Mouse (Mus musculus): Measurements from ENCODE around the gene Scgb1a1. TPM values are rescaled to one million over a fixed set of nuclear protein-coding genes. Genes with fewer than 3 reads are reported as not detected.

Scgb1a1 gene
- polyA plus RNA-seq, 1 experiment = not detected

DNA sequence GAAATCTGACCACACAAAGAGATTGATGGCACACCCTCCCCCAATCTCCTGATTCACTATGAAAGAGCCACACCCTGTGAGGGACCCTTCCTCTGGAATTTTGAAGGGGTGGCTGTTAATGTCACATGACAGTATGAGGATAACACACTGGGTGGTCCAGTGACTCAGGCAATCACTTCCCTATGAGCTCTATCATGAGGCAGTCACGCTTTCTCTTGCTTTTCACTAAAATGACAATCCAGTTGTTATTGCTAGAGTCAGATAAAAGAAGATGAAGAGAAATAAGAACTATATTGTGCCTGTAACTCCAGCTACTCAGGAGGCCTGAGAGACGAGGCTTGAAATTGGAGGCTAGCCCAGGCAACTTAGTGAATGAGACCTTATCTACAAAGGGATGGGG is 12.2 kb downstream of the Scgb1a1 start:
- DNase-seq (ENCODE audit: low read depth) = no peak
- no peak for TF ChIP-seq POLR2A (IDR thresholded peaks at IDR 0.05; ENCODE audit: borderline replicate concordance, extremely low read depth, insufficient read depth, insufficient read length, poor library complexity, severe bottlenecking)
- no peak for TF ChIP-seq CTCF (IDR thresholded peaks at IDR 0.05; ENCODE audit: borderline replicate concordance, extremely low read depth, insufficient read depth, insufficient read length)

GRCm38 (mm10) chr19:9074424-9074823 is 13.3 kb downstream of the Scgb1a1 start:
- no peak for TF ChIP-seq POLR2A (IDR thresholded peaks at IDR 0.05; ENCODE audit: borderline replicate concordance, extremely low read depth, insufficient read depth, insufficient read length, poor library complexity, severe bottlenecking)
- no peak for TF ChIP-seq CTCF (IDR thresholded peaks at IDR 0.05; ENCODE audit: borderline replicate concordance, extremely low read depth, insufficient read depth, insufficient read length)
- DNase-seq (ENCODE audit: low read depth) = no peak

DNA sequence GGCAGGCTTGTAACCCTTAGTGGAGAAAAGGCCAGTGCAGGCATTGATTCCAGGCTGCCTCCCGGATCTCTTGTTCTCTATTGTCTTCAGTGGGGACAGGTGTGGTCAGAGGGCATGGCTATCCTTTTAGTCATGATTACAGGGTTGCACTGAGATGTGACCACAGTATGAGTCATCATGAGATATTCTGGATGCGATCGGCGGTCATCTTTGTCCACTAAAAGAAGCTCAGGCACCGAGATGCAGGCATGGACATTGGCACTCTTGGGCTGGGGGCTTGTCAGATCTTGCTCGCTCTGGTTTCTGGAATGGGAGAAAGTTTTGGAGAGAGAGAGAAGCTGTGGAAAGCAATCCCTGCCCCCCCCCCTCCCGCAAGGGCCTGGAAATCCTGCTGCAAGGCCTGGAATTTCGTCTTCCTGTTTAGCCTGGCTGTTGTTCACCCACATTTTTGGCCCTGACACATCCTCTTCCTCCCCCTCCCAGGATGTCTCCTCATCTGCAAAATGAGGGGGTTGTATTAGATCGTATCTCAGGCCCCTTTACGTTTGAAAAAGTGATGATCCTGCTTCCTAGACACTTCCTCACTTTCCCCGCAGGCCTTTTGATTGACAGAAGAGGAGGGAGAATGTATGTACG is 13.9 kb downstream of the Scgb1a1 start:
- TF ChIP-seq CTCF (IDR thresholded peaks at IDR 0.05; ENCODE audit: borderline replicate concordance, extremely low read depth, insufficient read depth, insufficient read length) (no peak), POLR2A (IDR thresholded peaks at IDR 0.05; ENCODE audit: borderline replicate concordance, extremely low read depth, insufficient read depth, insufficient read length, poor library complexity, severe bottlenecking) (no peak)
- DNase-seq (ENCODE audit: low read depth) = no peak

DNA sequence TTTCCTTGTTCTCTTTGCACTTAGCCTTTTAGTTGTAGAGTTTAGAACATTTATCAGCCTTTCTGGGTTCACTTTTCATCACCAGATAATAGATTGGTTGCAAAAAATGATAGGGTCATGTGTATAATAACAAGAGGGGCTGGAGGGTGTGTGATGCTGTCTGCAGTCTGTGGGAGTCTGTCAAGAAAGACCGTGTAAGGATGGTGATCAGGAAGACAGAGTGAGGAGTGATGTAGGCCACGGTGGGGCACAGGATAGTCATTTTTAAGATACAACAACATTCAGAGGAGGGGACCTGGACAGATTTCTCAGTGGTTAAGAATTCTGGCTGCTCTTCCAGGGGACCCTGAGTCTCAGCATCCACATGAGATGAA is 15.6 kb downstream of the Scgb1a1 start:
- no peak for DNase-seq (ENCODE audit: low read depth)
- TF ChIP-seq CTCF (IDR thresholded peaks at IDR 0.05; ENCODE audit: borderline replicate concordance, extremely low read depth, insufficient read depth, insufficient read length) (no peak), POLR2A (IDR thresholded peaks at IDR 0.05; ENCODE audit: borderline replicate concordance, extremely low read depth, insufficient read depth, insufficient read length, poor library complexity, severe bottlenecking) (no peak)

DNA sequence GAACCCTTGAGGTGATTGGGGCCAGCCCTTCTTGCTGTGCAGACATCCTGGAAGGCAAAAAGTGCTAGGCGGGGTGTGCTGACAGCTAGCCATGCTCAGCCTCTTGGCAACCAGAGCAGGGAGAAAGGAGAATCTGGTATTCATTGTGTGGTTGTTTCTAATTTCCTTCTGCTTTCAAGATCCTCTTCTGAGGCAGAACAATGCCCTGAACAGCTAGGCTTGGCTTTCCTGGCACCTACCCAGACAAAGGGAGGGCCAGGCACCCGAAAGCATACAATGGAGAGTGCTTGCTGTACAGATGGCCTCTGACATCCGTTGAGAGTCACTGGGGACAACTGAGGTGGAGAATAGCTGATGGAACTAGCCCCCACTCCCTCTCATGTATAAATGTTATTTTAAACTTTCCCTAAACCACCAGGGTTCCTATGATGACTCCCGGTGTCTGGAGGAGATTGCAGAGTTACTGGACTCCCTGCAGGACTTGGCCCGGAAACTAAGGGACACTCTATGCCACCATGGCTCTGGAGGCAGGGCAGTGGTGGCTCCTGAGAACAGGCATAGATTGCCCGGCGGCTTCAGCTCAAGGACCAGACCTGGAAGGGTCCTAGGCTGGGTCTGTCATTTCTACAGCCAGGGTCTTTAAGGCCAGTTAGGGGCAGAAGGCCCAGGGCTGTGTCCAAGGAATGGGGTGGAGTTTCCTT is 16.2 kb downstream of the Scgb1a1 start:
- TF ChIP-seq CTCF (IDR thresholded peaks at IDR 0.05; ENCODE audit: borderline replicate concordance, extremely low read depth, insufficient read depth, insufficient read length) = no peak
- no peak for TF ChIP-seq POLR2A (IDR thresholded peaks at IDR 0.05; ENCODE audit: borderline replicate concordance, extremely low read depth, insufficient read depth, insufficient read length, poor library complexity, severe bottlenecking)
- DNase-seq (ENCODE audit: low read depth) = peak; percentile 75

DNA sequence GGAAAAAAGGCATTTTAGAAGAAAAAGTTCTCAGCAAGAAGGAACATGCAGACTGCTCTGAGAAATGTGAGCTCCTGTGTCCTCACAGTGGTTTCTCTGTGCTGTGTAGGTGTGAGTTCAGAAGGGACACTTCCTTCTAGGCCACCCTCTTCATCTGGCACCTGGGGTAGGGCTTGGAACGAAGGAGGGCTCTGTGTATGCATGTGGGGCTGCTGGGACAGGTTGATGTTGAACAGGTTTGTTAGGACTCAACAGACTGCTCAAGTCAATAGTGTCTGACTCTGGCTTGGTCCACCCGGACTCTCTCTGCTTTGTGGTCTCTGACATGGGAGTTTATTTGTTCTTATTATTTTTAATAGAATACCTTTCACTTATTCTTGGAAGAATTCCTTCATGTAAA is 17.4 kb downstream of the Scgb1a1 start:
- DNase-seq (ENCODE audit: low read depth) = no peak
- TF ChIP-seq CTCF (IDR thresholded peaks at IDR 0.05; ENCODE audit: borderline replicate concordance, extremely low read depth, insufficient read depth, insufficient read length) (no peak), POLR2A (IDR thresholded peaks at IDR 0.05; ENCODE audit: borderline replicate concordance, extremely low read depth, insufficient read depth, insufficient read length, poor library complexity, severe bottlenecking) (no peak)

DNA sequence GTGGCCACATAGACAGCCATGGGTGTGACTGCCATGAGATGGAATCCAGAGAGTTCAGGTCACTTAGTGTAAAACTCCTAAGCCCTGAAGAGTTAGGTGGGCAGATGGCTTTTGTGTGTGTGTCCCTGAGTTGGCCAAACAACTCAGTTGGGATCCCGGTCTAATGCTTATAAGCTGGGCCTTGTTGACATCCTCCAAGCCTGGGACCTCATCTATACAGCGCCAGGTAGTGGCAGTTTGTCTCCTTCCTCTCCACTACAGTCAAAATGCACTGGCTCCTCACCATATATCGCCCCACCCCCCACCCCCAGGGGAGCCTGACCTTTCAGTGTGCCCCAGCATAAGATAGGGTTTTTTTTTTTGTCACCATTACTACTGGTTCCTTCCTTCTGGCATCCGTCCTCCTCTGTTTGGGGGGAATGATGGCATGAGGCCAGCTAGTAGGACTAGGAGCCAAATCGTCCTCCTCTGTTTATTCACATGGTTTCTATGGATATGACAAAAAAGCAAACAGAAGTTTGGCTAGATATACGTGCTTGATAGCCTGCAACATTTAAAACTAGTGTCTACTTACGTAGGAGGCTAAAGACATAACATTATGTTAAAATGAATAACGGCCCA is 18.0 kb downstream of the Scgb1a1 start:
- DNase-seq (ENCODE audit: low read depth) = peak; percentile 58
- TF ChIP-seq POLR2A (IDR thresholded peaks at IDR 0.05; ENCODE audit: borderline replicate concordance, extremely low read depth, insufficient read depth, insufficient read length, poor library complexity, severe bottlenecking) (no peak), CTCF (IDR thresholded peaks at IDR 0.05; ENCODE audit: borderline replicate concordance, extremely low read depth, insufficient read depth, insufficient read length) (no peak)

GRCm38 (mm10) chr19:9067292-9067691 is 20.5 kb downstream of the Scgb1a1 start:
- DNase-seq (ENCODE audit: low read depth) = no peak
- TF ChIP-seq CTCF (IDR thresholded peaks at IDR 0.05; ENCODE audit: borderline replicate concordance, extremely low read depth, insufficient read depth, insufficient read length) = no peak
- TF ChIP-seq POLR2A (IDR thresholded peaks at IDR 0.05; ENCODE audit: borderline replicate concordance, extremely low read depth, insufficient read depth, insufficient read length, poor library complexity, severe bottlenecking) = no peak

- TF ChIP-seq POLR2A (IDR thresholded peaks at IDR 0.05; ENCODE audit: borderline replicate concordance, extremely low read depth, insufficient read depth, insufficient read length, poor library complexity, severe bottlenecking) = no peak
- no peak for TF ChIP-seq CTCF (IDR thresholded peaks at IDR 0.05; ENCODE audit: borderline replicate concordance, extremely low read depth, insufficient read depth, insufficient read length)
- DNase-seq (ENCODE audit: low read depth) = peak; percentile 84
Observed at GRCm38 (mm10) chr19:9065621-9066561, 21.9 kb downstream of the Scgb1a1 start.

DNA sequence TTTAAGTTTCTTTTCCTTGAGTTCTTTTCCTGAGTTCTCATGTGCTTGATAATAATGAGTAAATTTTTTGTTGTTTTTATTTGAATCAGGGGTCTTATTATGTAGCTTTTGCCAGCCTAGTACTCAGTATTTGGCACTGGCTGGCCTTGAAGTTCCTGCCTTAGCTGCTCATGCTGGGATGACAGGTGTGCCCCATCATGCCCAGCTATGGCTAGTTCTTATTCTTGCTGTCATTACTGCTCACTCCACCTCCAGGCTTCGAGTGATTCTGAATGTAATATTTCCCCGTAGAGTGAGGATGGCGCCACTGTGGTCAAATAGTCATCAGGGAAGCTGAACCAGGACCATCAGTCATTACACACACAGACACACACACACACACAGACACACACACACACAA is 23.9 kb downstream of the Scgb1a1 start:
- no peak for DNase-seq (ENCODE audit: low read depth)
- no peak for TF ChIP-seq POLR2A (IDR thresholded peaks at IDR 0.05; ENCODE audit: borderline replicate concordance, extremely low read depth, insufficient read depth, insufficient read length, poor library complexity, severe bottlenecking)
- TF ChIP-seq CTCF (IDR thresholded peaks at IDR 0.05; ENCODE audit: borderline replicate concordance, extremely low read depth, insufficient read depth, insufficient read length) = no peak

- TF ChIP-seq CTCF (IDR thresholded peaks at IDR 0.05; ENCODE audit: borderline replicate concordance, extremely low read depth, insufficient read depth, insufficient read length) (no peak), POLR2A (IDR thresholded peaks at IDR 0.05; ENCODE audit: borderline replicate concordance, extremely low read depth, insufficient read depth, insufficient read length, poor library complexity, severe bottlenecking) (no peak)
- no peak for DNase-seq (ENCODE audit: low read depth)
Observed at GRCm38 (mm10) chr19:9062822-9063221, 24.9 kb downstream of the Scgb1a1 start.
